Mouse (Mus musculus) bone marrow, adult 2 months (tissue): ENCODE results near the gene Carns1.

Experiments used
- CTCF ChIP-seq: fragments of 200-500 bp; IDR thresholded peaks from 2 replicates; pipeline ENCODE4 v1.5.1; 2011; ENCODE audit warnings: low read length, control low read depth; ENCODE audit not compliant: control insufficient read depth, insufficient read depth
- POLR2A ChIP-seq: fragments of 200-500 bp; IDR thresholded peaks from 2 replicates; pipeline ENCODE4 v1.6.1; 2011; ENCODE audit warnings: low read depth, mild to moderate bottlenecking, control low read depth, low read length, borderline replicate concordance; ENCODE audit not compliant: control insufficient read depth

- TF ChIP-seq POLR2A (no peak), CTCF (no peak)
These were observed 22.6 kb downstream of the Carns1 start for GRCm38 (mm10) chr19:4152445-4153231.
